Mouse (Mus musculus): ENCODE measurements around the gene Foxf1.

DNA sequence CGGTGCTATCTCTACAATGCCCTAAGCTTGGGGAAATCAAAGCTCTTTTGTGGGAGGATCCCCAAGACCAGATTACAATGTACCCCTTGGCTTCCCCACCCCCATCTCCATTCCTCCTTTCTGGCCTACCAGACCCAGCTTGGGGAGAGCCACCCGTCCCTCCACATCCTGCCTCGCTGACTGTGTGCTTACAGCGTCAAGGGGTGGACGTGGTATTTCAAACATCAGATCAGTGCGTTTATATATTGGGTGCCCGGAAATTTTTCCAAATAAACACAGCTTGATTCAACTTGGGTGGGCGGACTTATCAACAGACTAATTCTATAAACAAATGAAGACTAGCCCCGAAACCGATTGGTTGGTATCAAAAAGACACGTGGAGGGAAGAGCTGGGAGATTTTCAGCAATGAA lies 43.1 kb downstream of the Foxf1 start:
- TF ChIP-seq CTCF (IDR thresholded peaks at IDR 0.05; ENCODE audit: insufficient read depth, low read length): no peak
- TF ChIP-seq POLR2A (IDR thresholded peaks at IDR 0.05; ENCODE audit: borderline replicate concordance, extremely low read depth, low read depth, low read length): no peak

Measured in lung, adult 2 months (tissue).